Mouse (Mus musculus): ENCODE data around the gene Crispld2. TPM values are rescaled to one million over a fixed set of nuclear protein-coding genes. Genes with fewer than 3 reads are reported as not detected.

Crispld2 gene
- polyA plus RNA-seq, 1 experiment, result 2.1 TPM

GRCm38 (mm10) chr8:120071684-120072083 lies 79.4 kb downstream of the Crispld2 start:
- TF ChIP-seq POLR2A (IDR thresholded peaks at IDR 0.05; ENCODE audit: extremely low read depth, insufficient read depth, low read length), result no peak
- TF ChIP-seq CTCF (IDR thresholded peaks at IDR 0.05; ENCODE audit: extremely low read depth, insufficient read depth, low read length), result peak; percentile 91
- Histone ChIP-seq H3K27ac (ENCODE audit: insufficient read depth, low read length) (no peak overlapping the region), H3K4me1 (ENCODE audit: control insufficient read depth, insufficient read depth, low read length) (no peaks in the 10 kb centered on the region), H3K4me3 (ENCODE audit: insufficient read depth, low read length) (no peak overlapping the region)

GRCm38 (mm10) chr8:120072259-120072658 lies 80.0 kb downstream of the Crispld2 start:
- Histone ChIP-seq H3K27ac (ENCODE audit: insufficient read depth, low read length) (no peak overlapping the region), H3K4me3 (ENCODE audit: insufficient read depth, low read length) (no peak overlapping the region), H3K4me1 (ENCODE audit: control insufficient read depth, insufficient read depth, low read length) (no peaks in the 10 kb centered on the region)
- TF ChIP-seq CTCF (IDR thresholded peaks at IDR 0.05; ENCODE audit: extremely low read depth, insufficient read depth, low read length), result no peak
- no peak for TF ChIP-seq POLR2A (IDR thresholded peaks at IDR 0.05; ENCODE audit: extremely low read depth, insufficient read depth, low read length)

- TF ChIP-seq CTCF (IDR thresholded peaks at IDR 0.05; ENCODE audit: extremely low read depth, insufficient read depth, low read length) (no peak), POLR2A (IDR thresholded peaks at IDR 0.05; ENCODE audit: extremely low read depth, insufficient read depth, low read length) (no peak)
- no peaks in the 10 kb centered on the region for H3K4me1 ChIP-seq (ENCODE audit: control insufficient read depth, insufficient read depth, low read length)
- H3K4me3 ChIP-seq (ENCODE audit: insufficient read depth, low read length), result no peak overlapping the region
- H3K27ac ChIP-seq (ENCODE audit: insufficient read depth, low read length), result no peak overlapping the region
Observed at GRCm38 (mm10) chr8:120072827-120073226, 80.6 kb downstream of the Crispld2 start.

GRCm38 (mm10) chr8:120074516-120074915 lies 82.3 kb downstream of the Crispld2 start:
- TF ChIP-seq POLR2A (IDR thresholded peaks at IDR 0.05; ENCODE audit: extremely low read depth, insufficient read depth, low read length), result no peak
- TF ChIP-seq CTCF (IDR thresholded peaks at IDR 0.05; ENCODE audit: extremely low read depth, insufficient read depth, low read length), result no peak
- H3K27ac ChIP-seq (ENCODE audit: insufficient read depth, low read length), result no peak overlapping the region
- H3K4me1 ChIP-seq (ENCODE audit: control insufficient read depth, insufficient read depth, low read length), result no peaks in the 10 kb centered on the region
- no peak overlapping the region for H3K4me3 ChIP-seq (ENCODE audit: insufficient read depth, low read length)

- Histone ChIP-seq H3K4me1 (ENCODE audit: control insufficient read depth, insufficient read depth, low read length) (no peaks in the 10 kb centered on the region), H3K27ac (ENCODE audit: insufficient read depth, low read length) (no peak overlapping the region), H3K4me3 (ENCODE audit: insufficient read depth, low read length) (no peak overlapping the region)
- no peak for TF ChIP-seq POLR2A (IDR thresholded peaks at IDR 0.05; ENCODE audit: extremely low read depth, insufficient read depth, low read length)
- no peak for TF ChIP-seq CTCF (IDR thresholded peaks at IDR 0.05; ENCODE audit: extremely low read depth, insufficient read depth, low read length)
Observed at GRCm38 (mm10) chr8:120075347-120075746, 83.1 kb downstream of the Crispld2 start.

- no peak overlapping the region for H3K27ac ChIP-seq (ENCODE audit: insufficient read depth, low read length)
- no peak overlapping the region for H3K4me3 ChIP-seq (ENCODE audit: insufficient read depth, low read length)
- no peaks in the 10 kb centered on the region for H3K4me1 ChIP-seq (ENCODE audit: control insufficient read depth, insufficient read depth, low read length)
- no peak for TF ChIP-seq POLR2A (IDR thresholded peaks at IDR 0.05; ENCODE audit: extremely low read depth, insufficient read depth, low read length)
- TF ChIP-seq CTCF (IDR thresholded peaks at IDR 0.05; ENCODE audit: extremely low read depth, insufficient read depth, low read length), result peak; percentile 65
Observed at GRCm38 (mm10) chr8:120078080-120078479, 85.8 kb downstream of the Crispld2 start.

GRCm38 (mm10) chr8:120079361-120079760 lies 87.1 kb downstream of the Crispld2 start:
- no peak overlapping the region for H3K4me3 ChIP-seq (ENCODE audit: insufficient read depth, low read length)
- TF ChIP-seq POLR2A (IDR thresholded peaks at IDR 0.05; ENCODE audit: extremely low read depth, insufficient read depth, low read length), result no peak
- TF ChIP-seq CTCF (IDR thresholded peaks at IDR 0.05; ENCODE audit: extremely low read depth, insufficient read depth, low read length), result no peak
- no peak overlapping the region for H3K27ac ChIP-seq (ENCODE audit: insufficient read depth, low read length)
- H3K4me1 ChIP-seq (ENCODE audit: control insufficient read depth, insufficient read depth, low read length), result no peaks in the 10 kb centered on the region

GRCm38 (mm10) chr8:120083261-120083660 lies 91.0 kb downstream of the Crispld2 start:
- no peak overlapping the region for H3K27ac ChIP-seq (ENCODE audit: insufficient read depth, low read length)
- TF ChIP-seq POLR2A (IDR thresholded peaks at IDR 0.05; ENCODE audit: extremely low read depth, insufficient read depth, low read length) (no peak), CTCF (IDR thresholded peaks at IDR 0.05; ENCODE audit: extremely low read depth, insufficient read depth, low read length) (no peak)

GRCm38 (mm10) chr8:120084783-120085182 lies 92.5 kb downstream of the Crispld2 start:
- Histone ChIP-seq H3K27ac (ENCODE audit: insufficient read depth, low read length) (no peak overlapping the region), H3K4me3 (ENCODE audit: insufficient read depth, low read length) (no peak overlapping the region), H3K4me1 (ENCODE audit: control insufficient read depth, insufficient read depth, low read length) (no peaks in the 10 kb centered on the region)
- no peak for TF ChIP-seq CTCF (IDR thresholded peaks at IDR 0.05; ENCODE audit: extremely low read depth, insufficient read depth, low read length)
- no peak for TF ChIP-seq POLR2A (IDR thresholded peaks at IDR 0.05; ENCODE audit: extremely low read depth, insufficient read depth, low read length)

More at GRCm38 (mm10) chr8:120083261-120083660, 91.0 kb downstream of the Crispld2 start:
- Histone ChIP-seq H3K4me1 (ENCODE audit: control insufficient read depth, insufficient read depth, low read length) (no peaks in the 10 kb centered on the region), H3K4me3 (ENCODE audit: insufficient read depth, low read length) (no peak overlapping the region)

GRCm38 (mm10) chr8:120089511-120089910 lies 97.3 kb downstream of the Crispld2 start:
- Histone ChIP-seq H3K4me3 (ENCODE audit: insufficient read depth, low read length) (no peak overlapping the region), H3K4me1 (ENCODE audit: control insufficient read depth, insufficient read depth, low read length) (no peaks in the 10 kb centered on the region), H3K27ac (ENCODE audit: insufficient read depth, low read length) (no peak overlapping the region)
- TF ChIP-seq POLR2A (IDR thresholded peaks at IDR 0.05; ENCODE audit: extremely low read depth, insufficient read depth, low read length) (no peak), CTCF (IDR thresholded peaks at IDR 0.05; ENCODE audit: extremely low read depth, insufficient read depth, low read length) (no peak)

Measured in cortical plate, adult 2 months (tissue).